Mouse (Mus musculus) bone marrow, adult 2 months (tissue): ENCODE data around the gene Plxna4.

Source experiments
- CTCF ChIP-seq: fragments of 200-500 bp; IDR thresholded peaks from 2 replicates; pipeline ENCODE4 v1.5.1; 2011; ENCODE audit warnings: low read length, control low read depth; ENCODE audit not compliant: control insufficient read depth, insufficient read depth
- POLR2A ChIP-seq: fragments of 200-500 bp; IDR thresholded peaks from 2 replicates; pipeline ENCODE4 v1.6.1; 2011; ENCODE audit warnings: low read depth, mild to moderate bottlenecking, control low read depth, low read length, borderline replicate concordance; ENCODE audit not compliant: control insufficient read depth

DNA sequence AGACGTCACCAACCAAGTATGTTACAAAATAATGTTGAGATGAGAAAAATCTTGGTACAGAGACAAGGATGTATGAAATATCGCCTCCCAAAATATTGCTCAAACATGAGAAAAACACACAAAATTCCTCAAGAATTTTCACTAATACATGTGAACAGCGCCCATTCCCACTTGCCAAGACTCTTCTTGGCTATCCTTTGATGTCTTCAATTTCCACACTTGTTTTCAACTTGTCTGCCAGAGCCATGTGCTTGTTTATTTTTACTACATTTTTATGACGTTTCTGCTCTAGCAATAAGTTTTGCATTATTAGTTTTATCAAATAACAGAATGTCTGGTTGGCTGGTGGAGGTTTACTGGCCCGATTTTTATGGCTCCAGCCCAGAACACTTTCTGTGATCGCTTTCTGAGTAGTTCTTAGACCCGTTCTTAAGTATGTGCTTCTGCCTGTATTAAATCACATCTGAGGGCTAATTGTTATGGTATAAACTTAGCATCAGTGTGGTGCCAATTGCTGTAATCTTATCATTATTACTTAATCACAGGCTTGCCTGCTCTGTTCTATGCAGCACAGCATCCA is 224.4 kb downstream of the Plxna4 start:
- TF ChIP-seq CTCF (no peak), POLR2A (no peak)
